Mouse (Mus musculus): ENCODE data around the gene Pkp1.

Gene Pkp1

GRCm38 (mm10) chr1:135918644-135919407 lies at the start of gene Pkp1:
Pkp1 (minus strand) TSS chr1:135919207.
- DNase-seq (ENCODE audit: low spot score) = peak; percentile 24

- DNase-seq (ENCODE audit: low spot score) = no peak
Measured at GRCm38 (mm10) chr1:135967739-135968138, 48.7 kb upstream of the Pkp1 start.

GRCm38 (mm10) chr1:135964561-135964960 lies 45.6 kb upstream of the Pkp1 start:
- DNase-seq (ENCODE audit: low spot score) = no peak

GRCm38 (mm10) chr1:135963177-135963576 lies 44.2 kb upstream of the Pkp1 start:
- no peak for DNase-seq (ENCODE audit: low spot score)

- no peak for DNase-seq (ENCODE audit: low spot score)
Measured at GRCm38 (mm10) chr1:135958483-135958882, 39.5 kb upstream of the Pkp1 start.

DNA sequence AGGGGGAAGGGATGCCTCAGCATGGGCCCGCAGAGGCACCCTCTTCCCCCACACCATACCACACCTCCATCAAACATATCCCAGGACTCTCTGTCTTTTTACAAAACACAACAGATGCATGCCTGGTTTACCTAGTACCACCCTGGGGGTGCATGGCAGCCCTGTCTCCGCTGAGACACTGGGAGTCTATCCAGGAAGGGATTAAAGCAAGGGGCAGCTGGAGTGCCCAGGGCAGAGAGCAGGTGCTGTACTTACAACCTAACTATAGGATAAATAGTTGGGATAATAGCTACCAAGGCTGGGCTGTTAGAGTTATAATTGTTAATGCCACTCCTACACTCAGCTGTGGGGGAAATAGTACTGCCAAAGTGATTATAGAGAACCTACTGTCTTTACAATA lies 29.9 kb upstream of the Pkp1 start:
- DNase-seq (ENCODE audit: low spot score) = no peak

DNA sequence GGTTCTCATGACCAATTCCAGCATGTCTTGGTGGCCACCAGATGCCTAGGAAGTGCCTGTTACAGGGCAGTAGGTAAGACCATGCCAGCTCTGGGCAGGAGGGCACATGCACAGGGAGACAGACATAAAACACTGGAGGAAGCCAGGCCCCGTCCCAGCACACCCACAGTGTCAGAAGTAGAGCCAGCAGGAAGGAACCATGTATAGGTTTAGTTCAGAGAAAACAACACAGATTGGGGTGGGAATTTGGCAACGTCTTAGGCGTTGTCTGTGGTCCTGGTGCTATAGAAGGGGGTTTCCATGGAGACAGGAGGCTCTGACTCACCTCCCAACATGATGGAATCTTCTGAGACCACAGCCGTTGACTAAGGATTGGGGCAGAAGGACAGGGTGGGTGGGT lies 27.2 kb upstream of the Pkp1 start:
- no peak for DNase-seq (ENCODE audit: low spot score)

DNA sequence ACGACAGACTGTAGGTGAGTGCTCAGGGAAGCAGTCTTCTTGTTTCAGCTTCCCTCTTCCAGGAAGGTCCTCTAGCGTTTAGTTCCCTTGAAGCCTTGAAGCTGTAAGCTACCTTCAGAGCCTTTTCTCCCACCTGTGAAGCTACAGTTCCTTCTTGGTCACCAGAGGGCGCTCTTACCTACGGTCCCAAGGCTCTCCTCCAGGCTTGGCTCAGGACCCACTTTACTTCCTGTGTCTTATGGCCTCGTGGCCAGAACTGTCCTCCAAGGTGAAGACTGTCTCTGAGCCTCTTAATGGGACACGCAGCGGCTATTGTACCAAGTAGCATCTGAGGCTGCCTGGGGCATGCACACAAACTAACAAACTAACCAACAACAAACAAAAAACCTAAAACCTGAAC lies 26.7 kb upstream of the Pkp1 start:
- peak; percentile 26 for DNase-seq (ENCODE audit: low spot score)

DNA sequence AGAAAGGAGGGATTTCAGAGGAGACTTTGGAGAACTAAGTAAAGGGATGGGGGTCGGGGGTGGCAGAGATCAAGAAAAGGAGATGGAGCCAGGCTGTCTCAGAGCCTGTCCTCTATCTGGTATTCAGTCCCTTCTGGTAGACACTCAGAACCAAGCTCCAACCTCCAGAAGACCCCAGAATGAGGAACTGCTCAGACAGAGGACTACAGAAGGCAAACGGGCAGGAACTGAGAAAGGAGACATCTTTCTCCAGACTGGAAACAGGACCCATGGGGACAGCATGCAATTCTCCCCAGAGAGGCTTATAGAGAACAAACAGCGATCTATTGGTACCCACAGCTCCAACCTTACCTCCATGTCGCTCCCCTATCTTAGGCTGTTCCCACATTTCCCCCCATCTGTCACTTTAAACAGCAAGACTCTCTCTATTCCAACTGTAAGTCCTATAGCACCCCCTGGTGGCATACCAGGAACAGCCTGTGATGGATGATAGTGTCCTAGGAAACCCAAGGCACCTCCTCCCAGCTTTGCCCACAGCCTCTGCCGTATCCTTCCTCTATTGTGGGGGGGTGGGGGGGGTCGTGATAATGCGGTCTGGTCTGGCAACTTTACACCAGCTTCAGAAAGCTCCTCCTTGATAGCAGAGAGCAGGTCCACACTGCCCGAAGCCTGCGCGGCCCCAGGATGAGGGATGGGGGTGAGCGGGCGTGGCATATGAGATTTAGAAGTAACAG lies 25.7 kb upstream of the Pkp1 start:
- DNase-seq (ENCODE audit: low spot score) = peak; percentile 47

DNA sequence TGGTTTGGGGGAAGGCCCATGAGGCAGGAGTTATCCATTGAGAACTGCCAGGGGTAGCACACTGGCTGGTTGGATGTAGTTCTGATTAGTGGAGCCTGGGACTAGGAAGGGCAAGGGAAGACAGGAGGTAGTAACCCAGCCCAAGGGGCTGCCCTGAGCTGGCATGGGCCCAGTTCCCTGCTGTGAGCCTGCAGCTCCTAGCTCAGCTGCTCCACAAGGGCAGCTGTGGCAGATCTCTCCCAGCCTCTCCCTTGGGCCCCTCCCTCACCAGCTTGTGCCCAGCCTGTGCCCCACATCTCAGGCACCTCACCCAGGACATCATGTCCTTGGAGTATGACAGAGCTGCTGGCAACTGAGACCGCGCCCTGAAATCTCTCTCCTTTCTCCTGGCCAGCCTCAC lies 24.7 kb upstream of the Pkp1 start:
- DNase-seq (ENCODE audit: low spot score) = no peak

DNA sequence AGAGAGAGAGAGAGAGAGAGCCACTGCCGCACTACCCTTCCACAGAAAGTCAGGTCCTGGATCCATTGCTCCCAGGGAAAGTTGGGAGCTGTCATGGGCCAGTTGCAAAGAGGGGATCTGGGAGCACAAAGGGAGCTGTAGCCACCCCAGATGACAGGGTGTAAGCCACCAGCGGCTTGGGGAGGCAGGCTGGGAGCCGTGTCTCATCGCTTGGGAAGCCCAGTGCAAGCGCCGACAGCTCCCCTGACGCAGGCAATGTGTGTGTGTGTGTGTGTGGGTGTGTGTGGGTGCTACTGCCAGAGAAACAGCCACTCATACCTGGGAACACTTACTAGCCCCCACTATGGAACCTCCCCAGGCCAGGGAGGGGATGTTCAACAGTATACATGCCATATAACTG lies 23.1 kb upstream of the Pkp1 start:
- no peak for DNase-seq (ENCODE audit: low spot score)

GRCm38 (mm10) chr1:135941259-135942006 lies 22.4 kb upstream of the Pkp1 start:
- no peak for DNase-seq (ENCODE audit: low spot score)

DNA sequence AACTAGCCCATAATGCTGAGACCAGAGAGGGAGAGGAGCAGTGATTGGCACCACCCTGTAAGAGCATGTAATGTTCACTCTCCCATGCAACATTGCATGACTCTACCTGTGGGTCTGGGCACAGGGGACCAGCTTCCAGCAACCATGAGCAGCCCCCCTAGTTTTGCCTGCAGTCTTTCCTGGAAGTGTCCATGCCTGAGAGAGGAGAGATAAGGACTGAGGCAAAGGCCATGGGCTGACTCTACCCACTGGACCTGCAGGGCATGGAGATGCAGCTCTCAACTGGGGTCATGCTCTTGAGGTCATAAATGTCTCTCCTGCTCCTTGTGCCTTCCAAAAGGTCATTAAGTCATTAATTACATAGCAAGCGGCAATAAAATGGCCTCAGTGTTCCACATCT lies 17.1 kb upstream of the Pkp1 start:
- DNase-seq (ENCODE audit: low spot score) = no peak

GRCm38 (mm10) chr1:135933704-135934293 lies 14.8 kb upstream of the Pkp1 start:
- DNase-seq (ENCODE audit: low spot score) = no peak

DNA sequence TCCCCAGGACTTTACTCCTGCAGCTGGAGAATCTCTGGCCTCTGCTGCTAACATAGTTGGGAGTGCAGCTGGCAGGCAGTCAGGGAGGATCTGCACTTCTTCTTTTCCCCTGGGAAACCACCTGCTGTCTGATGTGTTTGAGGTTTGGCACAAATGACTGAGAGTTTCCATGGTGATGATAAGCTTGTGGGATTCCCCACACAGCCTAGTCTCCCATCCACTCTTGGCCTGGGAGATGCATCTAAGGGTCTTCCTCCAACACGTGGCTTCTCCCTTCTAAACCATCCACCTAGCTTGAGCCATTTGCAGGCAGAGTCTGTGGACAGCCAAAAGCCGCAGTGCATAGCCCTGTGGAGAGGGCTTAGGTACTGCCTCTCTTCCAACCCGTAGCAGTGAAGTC lies 10.9 kb upstream of the Pkp1 start:
- no peak for DNase-seq (ENCODE audit: low spot score)

- no peak for DNase-seq (ENCODE audit: low spot score)
Measured at GRCm38 (mm10) chr1:135925848-135926247, 6.8 kb upstream of the Pkp1 start.

DNA sequence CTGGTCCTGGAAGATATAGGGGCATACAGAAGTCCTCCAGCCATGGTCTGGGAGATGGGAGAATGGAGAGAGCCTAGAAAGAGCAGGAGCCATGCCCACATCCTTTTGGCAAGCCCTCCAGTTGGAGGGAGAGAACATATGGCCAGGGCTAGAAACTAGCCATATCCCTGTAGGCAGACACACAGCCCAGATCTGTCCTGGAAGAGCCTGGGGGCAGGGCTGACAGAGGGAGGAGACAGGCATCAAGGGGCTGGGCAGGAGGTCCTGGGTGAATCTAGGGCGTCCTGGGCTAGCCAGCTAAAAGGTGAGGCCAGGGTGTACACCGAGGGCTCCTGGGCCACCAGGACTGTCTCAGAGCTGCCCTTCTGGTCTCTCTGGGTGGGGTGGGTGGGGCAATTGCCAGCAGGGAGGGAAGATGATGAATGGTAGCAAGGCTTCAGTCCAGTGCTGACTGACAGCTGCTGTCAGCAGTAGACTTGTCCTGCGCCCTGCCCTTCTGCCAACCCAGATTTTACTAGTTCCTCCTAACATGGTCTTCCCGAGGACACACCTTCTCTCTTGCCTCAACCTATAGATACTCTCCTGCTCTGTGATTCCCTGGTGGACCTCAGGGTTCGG lies 5.5 kb upstream of the Pkp1 start:
- DNase-seq (ENCODE audit: low spot score) = no peak

DNA sequence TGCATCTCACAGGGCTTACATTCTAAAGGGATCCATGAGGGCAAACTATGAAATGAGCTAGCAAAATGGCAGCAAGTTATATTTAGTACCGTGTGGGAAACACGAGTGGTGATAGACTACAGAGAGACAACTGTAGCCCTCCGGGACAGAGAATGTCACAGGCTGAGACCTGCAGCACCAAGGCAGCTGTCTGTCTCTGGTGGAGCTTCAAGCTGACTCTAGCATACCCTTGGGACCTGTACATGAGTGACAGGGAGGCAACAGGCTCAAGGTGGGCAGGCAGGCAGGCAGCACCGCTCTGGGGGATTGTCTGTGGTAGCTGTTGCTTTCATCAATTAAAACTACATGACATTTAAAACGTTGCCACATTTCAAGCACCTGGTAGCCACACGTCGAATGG lies 4.2 kb upstream of the Pkp1 start:
- DNase-seq (ENCODE audit: low spot score) = no peak

GRCm38 (mm10) chr1:135917206-135917605 lies 1.8 kb downstream of the Pkp1 start:
- DNase-seq (ENCODE audit: low spot score) = no peak

DNA sequence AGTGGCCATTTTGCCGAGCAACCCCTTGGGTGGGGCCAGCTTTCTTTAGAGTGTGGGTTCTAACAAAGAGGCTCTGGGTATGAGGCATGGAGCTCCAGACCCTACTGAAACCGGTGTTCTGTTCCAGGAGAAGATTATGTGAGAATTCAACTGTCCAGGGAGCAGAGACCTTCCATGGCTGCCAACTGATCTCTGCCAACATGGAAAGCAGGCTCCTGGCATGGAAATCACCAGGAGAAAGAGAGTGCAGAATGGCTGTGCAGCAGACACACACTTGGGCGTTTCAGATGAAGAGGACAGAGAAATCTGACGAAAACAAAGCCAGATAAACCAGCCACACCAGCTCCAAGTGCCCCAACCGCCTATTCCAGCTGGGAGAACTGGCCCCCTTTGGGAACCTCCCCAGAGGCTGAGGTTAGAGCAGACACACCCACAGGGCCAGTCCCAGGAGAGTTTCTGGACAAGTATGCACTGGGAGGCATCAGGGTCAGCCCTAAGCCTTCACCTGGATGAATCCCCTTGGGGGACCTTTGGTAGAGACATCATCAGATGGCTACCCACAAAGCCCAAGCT lies 2.4 kb downstream of the Pkp1 start:
- no peak for DNase-seq (ENCODE audit: low spot score)

- no peak for DNase-seq (ENCODE audit: low spot score)
Measured at GRCm38 (mm10) chr1:135913657-135914056, 5.3 kb downstream of the Pkp1 start.

- DNase-seq (ENCODE audit: low spot score) = no peak
Measured at GRCm38 (mm10) chr1:135909381-135909780, 9.6 kb downstream of the Pkp1 start.

All from ovary, postnatal 36 days (tissue).